Mouse (Mus musculus): ENCODE results near the gene Parp3.

Gene Parp3

GRCm38 (mm10) chr9:106457163-106457559 lies 19.6 kb downstream of the Parp3 start:
- no peak for DNase-seq (ENCODE audit: low read depth, low spot score)

GRCm38 (mm10) chr9:106456325-106457162 lies 20.2 kb downstream of the Parp3 start:
- DNase-seq (ENCODE audit: low read depth, low spot score), result no peak

- DNase-seq (ENCODE audit: low read depth, low spot score), result peak; percentile 65
Measured at GRCm38 (mm10) chr9:106454888-106455681, 21.7 kb downstream of the Parp3 start.

GRCm38 (mm10) chr9:106454071-106454761 lies 22.5 kb downstream of the Parp3 start:
- peak; percentile 40 for DNase-seq (ENCODE audit: low read depth, low spot score)

- DNase-seq (ENCODE audit: low read depth, low spot score), result peak; percentile 69
Measured at GRCm38 (mm10) chr9:106453271-106454070, 23.3 kb downstream of the Parp3 start, which contains the start of gene Pcbp4. Gene Pcbp4 (plus strand): TSS chr9:106453291.

- peak; percentile 58 for DNase-seq (ENCODE audit: low read depth, low spot score)
Measured at GRCm38 (mm10) chr9:106452821-106453220, 23.9 kb downstream of the Parp3 start.

- no peak for DNase-seq (ENCODE audit: low read depth, low spot score)
Measured at GRCm38 (mm10) chr9:106452351-106452750, 24.4 kb downstream of the Parp3 start.

- no peak for DNase-seq (ENCODE audit: low read depth, low spot score)
Measured at GRCm38 (mm10) chr9:106451899-106452298, 24.9 kb downstream of the Parp3 start.

- DNase-seq (ENCODE audit: low read depth, low spot score), result no peak
Measured at GRCm38 (mm10) chr9:106451298-106451697, 25.5 kb downstream of the Parp3 start.

- peak; percentile 66 for DNase-seq (ENCODE audit: low read depth, low spot score)
Measured at GRCm38 (mm10) chr9:106450661-106451060, 26.1 kb downstream of the Parp3 start.

- no peak for DNase-seq (ENCODE audit: low read depth, low spot score)
Measured at GRCm38 (mm10) chr9:106449947-106450346, 26.8 kb downstream of the Parp3 start.

GRCm38 (mm10) chr9:106448498-106449031 lies 28.2 kb downstream of the Parp3 start:
- peak; percentile 76 for DNase-seq (ENCODE audit: low read depth, low spot score)

- DNase-seq (ENCODE audit: low read depth, low spot score), result no peak
Measured at GRCm38 (mm10) chr9:106447951-106448350, 28.8 kb downstream of the Parp3 start.

- DNase-seq (ENCODE audit: low read depth, low spot score), result peak; percentile 92
Measured at GRCm38 (mm10) chr9:106447348-106447747, 29.4 kb downstream of the Parp3 start, which contains the start of the genes Abhd14b and Abhd14a. Gene Abhd14b (plus strand): TSS chr9:106447459. Gene Abhd14a (minus strand): TSS chr9:106447678.

GRCm38 (mm10) chr9:106444836-106445235 lies 31.9 kb downstream of the Parp3 start:
- DNase-seq (ENCODE audit: low read depth, low spot score), result no peak

- no peak for DNase-seq (ENCODE audit: low read depth, low spot score)
Measured at GRCm38 (mm10) chr9:106442680-106443079, 34.1 kb downstream of the Parp3 start.

- DNase-seq (ENCODE audit: low read depth, low spot score), result peak; percentile 36
Measured at GRCm38 (mm10) chr9:106436566-106436965, 40.2 kb downstream of the Parp3 start.

- DNase-seq (ENCODE audit: low read depth, low spot score), result peak; percentile 20
Measured at GRCm38 (mm10) chr9:106433389-106433788, 43.4 kb downstream of the Parp3 start.

- no peak for DNase-seq (ENCODE audit: low read depth, low spot score)
Measured at GRCm38 (mm10) chr9:106430015-106430264, 46.8 kb downstream of the Parp3 start.

- peak; percentile 97 for DNase-seq (ENCODE audit: low read depth, low spot score)
Measured at GRCm38 (mm10) chr9:106429221-106430014, 47.3 kb downstream of the Parp3 start, which contains the start of gene Rpl29. Gene Rpl29 (plus strand): TSS chr9:106429454.
